Mouse (Mus musculus): Measurements from ENCODE around the gene Cnr2.

GRCm38 (mm10) chr4:135911531-135911930, 16.3 kb downstream of the Cnr2 start:
- TF ChIP-seq POLR2A (IDR thresholded peaks at IDR 0.05; ENCODE audit: insufficient read depth, low read depth, low read length) = peak; percentile 23; the same call in 1 of the 2 replicates
- no peak for TF ChIP-seq CTCF (IDR thresholded peaks at IDR 0.05)
